Mouse (Mus musculus) midbrain, embryonic 11.5 days (tissue): Measurements from ENCODE around the gene Arhgap6. TPM values are rescaled to one million over a fixed set of nuclear protein-coding genes. Genes with fewer than 3 reads are reported as not detected.

ENCODE experiments used
- ATAC-seq: fragments of 200-750 bp; cut with Nextera tagmentation; 2 replicates; pipeline ENCODE4 v1.8.0; 2017; ENCODE audit warnings: moderate TSS enrichment, moderate library complexity; ENCODE audit not compliant: low FRiP score
- DNase-seq: peaks from one replicate; pipeline ENCODE4 v3.0.0; 2015; ENCODE audit warnings: low spot score; ENCODE audit errors: missing footprints
- H3K27ac ChIP-seq: fragments of 300-500 bp; sonication (generic); 2 replicates; pipeline ENCODE4 v1.5.1; 2014; ENCODE audit warnings: low read depth, low read length
- H3K27me3 ChIP-seq: fragments of 300-500 bp; sonication (generic); 2 replicates; pipeline ENCODE4 v1.6.1; 2014; ENCODE audit warnings: mild to moderate bottlenecking, low read length, moderate library complexity, mixed read lengths; ENCODE audit not compliant: control insufficient read depth, insufficient read depth
- H3K36me3 ChIP-seq: fragments of 300-500 bp; sonication (generic); 2 replicates; pipeline ENCODE4 v1.6.1; 2014; ENCODE audit warnings: mild to moderate bottlenecking, low read length, moderate library complexity, mixed read lengths; ENCODE audit not compliant: control insufficient read depth, insufficient read depth
- H3K4me1 ChIP-seq: fragments of 300-500 bp; sonication (generic); 2 replicates; pipeline ENCODE4 v1.6.1; 2014; ENCODE audit warnings: low read length; ENCODE audit not compliant: control insufficient read depth, insufficient read depth
- H3K4me2 ChIP-seq: fragments of 300-500 bp; sonication (generic); 2 replicates; pipeline ENCODE4 v1.6.1; 2014; ENCODE audit warnings: mild to moderate bottlenecking, moderate library complexity
- H3K4me3 ChIP-seq: fragments of 300-500 bp; sonication (generic); 2 replicates; pipeline ENCODE4 v1.5.1; 2014; ENCODE audit warnings: low read depth, low read length
- H3K9ac ChIP-seq: fragments of 300-500 bp; sonication (generic); 2 replicates; pipeline ENCODE4 v1.6.1; 2014; ENCODE audit warnings: low read length
- H3K9me3 ChIP-seq: fragments of 300-500 bp; sonication (generic); 2 replicates; pipeline ENCODE4 v1.6.1; 2016; ENCODE audit warnings: low read length; ENCODE audit not compliant: control insufficient read depth
- WGBS: fragments of 180-500 bp; shearing (Covaris S2); extraction: QIAGEN DNeasy Blood & Tissue Kit; methylation state at CpG from one replicate; pipeline ENCODE4 v1.1.7; 2014; 5-methylcytosine and 5-hydroxymethylcytosine counted together
- polyA plus RNA-seq: library from polyadenylated mRNA; unstranded; fragments of >200 nt; fragmentation: Nextera tagmentation; extraction: Ambion mirVana; gene quantifications from 2 replicates; pipeline ENCODE4 v1.2.1, GENCODE M21; 2014

Gene Arhgap6
- polyA plus RNA-seq, 1 experiment from 2014 or later: 1.0 TPM

DNA sequence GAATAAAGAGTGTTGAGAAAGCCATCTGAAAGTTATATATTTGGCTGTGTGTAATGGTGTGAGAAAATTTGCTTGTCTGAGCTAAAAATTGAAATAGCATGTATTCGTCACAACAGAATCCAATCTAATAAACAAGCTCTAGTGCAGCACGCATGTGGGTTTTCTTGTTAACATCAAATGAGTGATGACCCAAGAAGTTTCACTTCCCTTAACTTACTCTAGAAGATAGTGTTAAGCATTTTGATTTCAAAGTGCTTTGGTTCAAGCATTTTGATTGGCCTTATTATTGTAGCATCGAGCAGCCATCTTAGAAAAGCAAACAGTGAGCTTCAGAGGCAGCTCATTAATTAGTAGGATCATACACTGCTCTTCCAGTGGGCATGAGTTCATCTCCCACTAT lies 315.1 kb downstream of the Arhgap6 start:
- no peaks in the 10 kb centered on the region for H3K9me3 ChIP-seq
- WGBS: 88% methylated on average over 3 of the region's 3 CpGs
- H3K27me3 ChIP-seq: peaks cover 3% of the 10 kb centered on the region
- H3K4me1 ChIP-seq: no peaks in the 10 kb centered on the region
- ATAC-seq (no peak), DNase-seq (no peak)
- H3K27ac ChIP-seq: no peak overlapping the region
- no peak overlapping the region for H3K9ac ChIP-seq
- H3K4me2 ChIP-seq: no peak overlapping the region
- H3K36me3 ChIP-seq: no peaks in the 10 kb centered on the region
- H3K4me3 ChIP-seq: no peak overlapping the region

DNA sequence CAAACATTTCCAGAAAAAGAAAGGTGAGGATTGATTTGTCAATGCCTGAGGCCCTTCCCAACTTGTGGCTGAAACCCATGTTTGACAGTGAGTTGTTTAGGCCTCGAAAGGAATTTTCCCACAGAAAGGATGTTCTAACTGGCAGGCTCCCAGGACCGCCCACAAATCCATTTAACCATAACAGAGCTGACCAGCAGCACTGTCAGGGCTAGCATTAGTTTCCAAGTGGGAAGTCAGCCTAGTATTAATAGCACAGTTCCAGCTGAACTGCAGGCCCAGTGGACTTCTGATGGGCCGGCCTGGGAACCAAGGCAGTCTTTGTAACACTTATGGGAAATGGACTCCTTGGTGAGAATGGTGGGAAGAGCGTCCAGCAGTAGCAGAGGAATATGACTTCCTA lies 317.8 kb downstream of the Arhgap6 start:
- no peak overlapping the region for H3K27ac ChIP-seq
- peaks cover 3% of the 10 kb centered on the region for H3K27me3 ChIP-seq
- H3K9me3 ChIP-seq: no peaks in the 10 kb centered on the region
- DNase-seq: no peak
- H3K9ac ChIP-seq: no peak overlapping the region
- H3K4me1 ChIP-seq: no peaks in the 10 kb centered on the region
- no peaks in the 10 kb centered on the region for H3K36me3 ChIP-seq
- no peak overlapping the region for H3K4me2 ChIP-seq
- ATAC-seq: no peak
- no peak overlapping the region for H3K4me3 ChIP-seq
- 68% methylated on average over 4 of the region's 4 CpGs for WGBS

DNA sequence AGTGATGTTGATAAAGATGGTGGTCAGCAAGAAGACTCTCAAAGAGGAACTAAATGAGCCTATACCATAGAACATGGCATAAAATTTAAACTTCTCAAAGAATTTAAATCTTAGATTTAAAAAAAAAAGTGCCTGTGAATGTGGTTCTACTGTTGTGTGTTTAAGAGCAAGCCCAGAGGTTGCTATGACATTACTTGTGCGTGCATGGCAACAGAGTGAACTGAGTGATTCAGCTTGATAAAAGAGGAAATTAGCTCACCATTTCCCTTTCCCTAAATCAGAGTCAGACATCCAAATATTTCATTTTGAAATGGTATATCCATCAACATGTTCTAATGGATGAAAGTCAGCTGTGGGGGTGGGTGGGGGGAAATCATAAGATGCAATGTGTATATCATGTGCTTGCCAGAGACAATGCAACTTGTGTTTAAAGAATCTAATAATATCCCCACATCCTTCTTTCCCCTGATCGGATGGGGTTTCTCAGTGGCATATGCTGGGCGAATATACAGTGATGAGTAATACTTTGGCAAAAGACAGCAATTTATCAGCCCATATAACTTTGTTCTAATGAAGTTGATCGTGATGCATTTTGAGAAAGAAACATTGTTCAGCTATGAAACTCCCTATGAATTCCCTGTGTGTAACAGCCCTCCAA lies 328.3 kb downstream of the Arhgap6 start:
- WGBS: 89% methylated on average over 4 of the region's 4 CpGs
- Histone ChIP-seq H3K9me3 (no peaks in the 10 kb centered on the region), H3K4me3 (no peak overlapping the region), H3K27ac (no peak overlapping the region), H3K4me2 (no peak overlapping the region), H3K9ac (no peak overlapping the region), H3K36me3 (no peaks in the 10 kb centered on the region), H3K27me3 (no peaks in the 10 kb centered on the region; the same call in 1 of the 2 replicates), H3K4me1 (no peaks in the 10 kb centered on the region)
- ATAC-seq: no peak
- DNase-seq: no peak

DNA sequence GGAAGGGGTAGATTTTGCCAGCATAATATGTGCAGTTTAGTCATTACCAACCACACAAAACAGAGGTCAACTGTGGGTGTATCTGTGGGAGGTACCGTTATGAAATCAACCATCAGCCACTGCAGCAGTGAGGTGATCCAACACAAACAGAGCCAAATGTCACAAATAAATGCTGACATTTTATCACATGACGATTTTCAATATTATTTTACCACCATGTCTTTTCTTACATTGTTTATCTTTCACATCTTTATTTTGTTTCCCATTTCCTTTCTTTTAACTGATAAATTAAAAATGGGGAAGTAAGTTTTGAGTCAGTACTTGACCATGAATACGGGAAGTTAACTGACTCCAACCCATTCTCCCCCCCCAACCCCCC lies 328.9 kb downstream of the Arhgap6 start:
- Histone ChIP-seq H3K27me3 (no peaks in the 10 kb centered on the region; the same call in 1 of the 2 replicates), H3K36me3 (no peaks in the 10 kb centered on the region), H3K4me1 (no peaks in the 10 kb centered on the region), H3K9me3 (no peaks in the 10 kb centered on the region), H3K9ac (no peak overlapping the region), H3K27ac (no peak overlapping the region), H3K4me3 (no peak overlapping the region), H3K4me2 (no peak overlapping the region)
- no peak for DNase-seq
- ATAC-seq: no peak
- 79% methylated on average over 3 of the region's 3 CpGs for WGBS

DNA sequence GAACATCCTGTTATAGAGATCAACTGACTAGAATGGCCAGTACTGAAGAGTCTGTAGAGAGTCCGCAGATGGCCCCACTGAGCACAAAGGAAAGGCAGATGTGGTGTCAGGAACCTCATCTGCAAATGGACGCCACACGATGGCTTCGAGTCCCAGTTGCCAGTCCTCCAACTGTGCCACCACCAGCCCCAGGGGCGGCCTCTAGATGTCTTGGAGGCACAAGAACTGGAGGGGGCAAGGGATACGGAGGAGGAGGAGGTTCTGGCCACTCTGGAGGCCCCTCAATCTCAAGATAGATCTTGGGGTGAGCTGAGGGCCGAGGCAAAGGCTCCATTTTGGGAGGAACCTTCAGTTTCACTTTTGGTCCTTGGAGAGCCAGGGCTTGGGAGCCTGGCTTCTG lies 344.9 kb downstream of the Arhgap6 start:
- H3K4me3 ChIP-seq: no peak overlapping the region
- ATAC-seq (no peak), DNase-seq (no peak)
- no peaks in the 10 kb centered on the region for H3K36me3 ChIP-seq
- H3K4me1 ChIP-seq: no peaks in the 10 kb centered on the region
- no peak overlapping the region for H3K9ac ChIP-seq
- 84% methylated on average over 7 of the region's 7 CpGs for WGBS
- H3K4me2 ChIP-seq: no peak overlapping the region
- no peaks in the 10 kb centered on the region for H3K9me3 ChIP-seq
- no peaks in the 10 kb centered on the region for H3K27me3 ChIP-seq
- no peak overlapping the region for H3K27ac ChIP-seq

DNA sequence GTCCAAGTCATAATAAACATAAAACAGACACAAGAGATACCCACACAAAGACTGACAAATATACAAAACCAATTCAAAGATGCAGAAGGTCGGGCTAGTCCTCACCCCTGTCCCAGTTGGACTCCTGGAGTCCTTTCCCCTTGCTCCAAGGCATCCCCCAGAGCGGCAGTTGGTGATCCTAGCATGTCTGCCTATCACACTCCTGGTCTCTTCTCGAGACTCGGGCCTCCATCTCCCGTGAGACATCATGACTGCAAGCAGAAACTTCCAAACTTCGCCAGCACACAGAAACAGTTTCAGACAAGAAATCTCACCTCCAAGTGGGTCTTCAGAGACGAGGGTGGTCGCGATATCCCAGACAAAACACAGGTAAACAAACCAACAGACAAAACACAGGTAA lies 345.6 kb downstream of the Arhgap6 start:
- no peaks in the 10 kb centered on the region for H3K4me1 ChIP-seq
- no peak overlapping the region for H3K4me3 ChIP-seq
- H3K9me3 ChIP-seq: no peaks in the 10 kb centered on the region
- ATAC-seq (no peak), DNase-seq (no peak)
- no peaks in the 10 kb centered on the region for H3K36me3 ChIP-seq
- no peak overlapping the region for H3K27ac ChIP-seq
- 81% methylated on average over 9 of the region's 9 CpGs for WGBS
- no peak overlapping the region for H3K4me2 ChIP-seq
- no peak overlapping the region for H3K9ac ChIP-seq
- H3K27me3 ChIP-seq: no peaks in the 10 kb centered on the region

DNA sequence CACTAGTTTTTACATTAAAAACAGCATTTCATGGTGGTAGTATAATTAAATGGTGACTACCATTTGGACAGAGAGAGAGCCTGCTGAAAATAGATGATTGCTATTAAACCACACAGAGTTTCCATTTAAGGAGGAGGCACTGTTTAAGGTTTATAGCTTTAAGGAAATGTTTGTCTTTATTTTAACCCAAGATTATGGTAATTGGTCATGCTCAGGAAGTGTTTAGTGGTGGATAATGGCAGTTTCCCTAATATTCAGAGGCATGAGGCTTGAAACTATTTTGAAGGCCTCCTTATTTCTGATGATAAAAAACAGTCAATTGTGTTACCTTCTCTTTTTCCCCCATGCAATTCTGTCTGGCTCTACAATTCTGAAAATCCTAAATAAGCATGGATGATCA lies 358.9 kb downstream of the Arhgap6 start:
- H3K9me3 ChIP-seq: no peaks in the 10 kb centered on the region
- H3K36me3 ChIP-seq: no peaks in the 10 kb centered on the region
- H3K4me2 ChIP-seq: no peak overlapping the region
- peaks cover 3% of the 10 kb centered on the region for H3K27me3 ChIP-seq
- ATAC-seq: no peak
- H3K27ac ChIP-seq: no peak overlapping the region
- no peak for DNase-seq
- no peaks in the 10 kb centered on the region for H3K4me1 ChIP-seq
- no peak overlapping the region for H3K4me3 ChIP-seq
- H3K9ac ChIP-seq: no peak overlapping the region

DNA sequence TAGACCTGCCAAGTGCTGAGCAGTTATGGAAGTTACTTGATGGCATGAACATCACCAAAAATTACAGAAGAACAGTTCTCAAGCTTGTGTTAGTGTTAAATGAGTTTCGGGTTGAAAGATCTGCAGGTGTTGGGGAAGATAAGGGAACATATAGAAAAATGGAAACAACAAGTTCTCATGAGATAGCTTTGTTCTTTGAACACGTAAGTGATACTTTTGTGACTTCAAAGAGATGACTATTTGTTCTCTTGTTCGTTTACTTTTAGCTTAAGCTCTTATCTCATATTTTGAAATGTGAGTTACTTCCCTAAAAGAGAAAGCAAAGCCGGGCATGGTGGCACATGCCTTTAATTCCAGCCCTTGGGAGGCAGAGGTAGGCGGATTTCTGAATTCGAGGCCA lies 363.5 kb downstream of the Arhgap6 start:
- ATAC-seq (no peak), DNase-seq (no peak)
- Histone ChIP-seq H3K4me2 (no peak overlapping the region), H3K36me3 (no peaks in the 10 kb centered on the region), H3K4me1 (no peaks in the 10 kb centered on the region), H3K27ac (no peak overlapping the region), H3K27me3 (no peaks in the 10 kb centered on the region), H3K4me3 (no peak overlapping the region), H3K9ac (no peak overlapping the region), H3K9me3 (no peaks in the 10 kb centered on the region)
- WGBS: 84% methylated on average over 6 of the region's 6 CpGs

DNA sequence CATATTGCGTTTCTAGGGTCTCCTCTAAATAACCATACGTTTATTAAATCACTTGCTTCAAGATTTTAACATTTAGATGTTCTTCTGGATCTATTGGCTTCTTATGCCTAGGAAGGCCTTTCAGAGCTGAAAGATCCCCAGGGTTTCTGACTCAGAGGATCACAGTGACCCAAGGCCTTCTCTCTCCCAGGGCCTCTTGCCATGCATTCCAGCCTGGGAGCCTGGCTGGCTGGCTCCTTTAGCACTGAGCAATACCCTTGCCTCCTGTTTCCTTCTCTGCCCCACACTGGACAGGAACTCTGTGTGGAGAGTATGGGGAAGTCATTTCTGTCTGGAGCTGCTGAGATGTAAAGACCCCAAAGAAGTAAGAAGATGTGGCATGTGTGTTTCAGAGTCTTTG lies 376.1 kb downstream of the Arhgap6 start:
- WGBS: 83% methylated on average over 2 of the region's 2 CpGs
- ATAC-seq (no peak), DNase-seq (no peak)
- Histone ChIP-seq H3K9me3 (no peaks in the 10 kb centered on the region), H3K4me2 (no peak overlapping the region), H3K4me1 (no peaks in the 10 kb centered on the region), H3K27ac (no peak overlapping the region), H3K9ac (no peak overlapping the region), H3K4me3 (no peak overlapping the region), H3K36me3 (no peaks in the 10 kb centered on the region), H3K27me3 (no peaks in the 10 kb centered on the region; the same call in 1 of the 2 replicates)
